Mouse (Mus musculus) ES-Bruce4 (cell line): Measurements from ENCODE around the gene Rab39. TPM values are rescaled to one million over a fixed set of nuclear protein-coding genes. Genes with fewer than 3 reads are reported as not detected.

ENCODE experiments used
- H3K27ac ChIP-seq: 2 replicates; pipeline ENCODE4 v1.5.1; 2012; ENCODE audit warnings: low read length, inconsistent platforms; ENCODE audit not compliant: insufficient read depth
- H3K27me3 ChIP-seq: 2 replicates; pipeline ENCODE4 v1.6.1; 2012; ENCODE audit warnings: mild to moderate bottlenecking, low read length, inconsistent platforms; ENCODE audit not compliant: control insufficient read depth, poor library complexity, insufficient read depth, severe bottlenecking
- H3K36me3 ChIP-seq: 2 replicates; pipeline ENCODE4 v1.6.1; 2012; ENCODE audit warnings: inconsistent platforms, mild to moderate bottlenecking, low read length, moderate library complexity; ENCODE audit not compliant: control insufficient read depth, poor library complexity, insufficient read depth, severe bottlenecking
- H3K4me1 ChIP-seq: one replicate; pipeline ENCODE4 v1.8.1; 2011; ENCODE audit warnings: low read length; ENCODE audit not compliant: control insufficient read depth, insufficient read depth
- H3K4me3 ChIP-seq: 2 replicates; pipeline ENCODE4 v1.5.1; 2011; ENCODE audit warnings: low read depth, mild to moderate bottlenecking, low read length
- H3K9ac ChIP-seq: 2 replicates; pipeline ENCODE4 v1.6.1; 2012; ENCODE audit warnings: low read depth, mild to moderate bottlenecking, inconsistent platforms; ENCODE audit not compliant: poor library complexity, severe bottlenecking
- H3K9me3 ChIP-seq: replicated peaks from 2 replicates; pipeline ENCODE4 v1.6.1; 2012; ENCODE audit warnings: mild to moderate bottlenecking, low read length, inconsistent platforms; ENCODE audit not compliant: control insufficient read depth, poor library complexity, insufficient read depth, severe bottlenecking
- CTCF ChIP-seq: IDR thresholded peaks from one replicate; pipeline ENCODE4 v1.8.1; 2011; ENCODE audit warnings: low read depth, low read length
- EP300 ChIP-seq: IDR thresholded peaks from 2 replicates; pipeline ENCODE4 v1.6.1; 2011; ENCODE audit warnings: low read depth, low read length; ENCODE audit not compliant: insufficient read depth
- POLR2A ChIP-seq: IDR thresholded peaks from one replicate; pipeline ENCODE4 v1.8.1; 2011; ENCODE audit warnings: low read length; ENCODE audit not compliant: insufficient read depth
- polyA plus RNA-seq: library from polyadenylated mRNA; stranded (reverse); fragments of >200 nt; gene quantifications from 2 replicates; pipeline ENCODE4 v1.2.4, GENCODE M21; 2011; ENCODE audit warnings: low read depth; ENCODE audit not compliant: missing spikeins, insufficient read depth, insufficient read length

Rab39 gene
- polyA plus RNA-seq, 1 experiment: 1.3 TPM

DNA sequence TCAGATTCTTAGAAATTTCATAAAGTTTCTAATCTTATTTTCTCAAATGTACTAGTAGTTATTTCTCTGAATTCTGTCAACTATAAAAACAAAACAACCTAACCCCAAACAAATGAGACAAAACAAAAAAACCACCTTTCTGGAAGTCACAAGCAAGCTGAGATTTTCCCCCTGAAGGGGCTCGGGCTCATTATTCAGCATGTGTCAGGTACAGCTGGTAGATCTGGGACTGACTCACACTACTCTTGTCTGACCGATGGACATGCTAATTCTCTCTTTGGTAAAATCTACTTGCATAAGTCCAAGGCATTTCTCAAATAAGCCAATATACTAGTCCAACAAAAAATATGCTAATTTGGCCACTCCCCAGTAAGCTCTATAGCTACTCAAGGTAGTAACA is 41.2 kb downstream of the Rab39 start:
- H3K9me3 ChIP-seq: no peaks in the 10 kb centered on the region
- no peaks in the 10 kb centered on the region for H3K4me1 ChIP-seq
- H3K4me3 ChIP-seq: no peak overlapping the region
- H3K9ac ChIP-seq: no peak overlapping the region
- TF ChIP-seq POLR2A (no peak), EP300 (no peak), CTCF (no peak)
- no peak overlapping the region for H3K27ac ChIP-seq
- H3K27me3 ChIP-seq: no peaks in the 10 kb centered on the region
- no peaks in the 10 kb centered on the region; the same call in 1 of the 2 replicates for H3K36me3 ChIP-seq

DNA sequence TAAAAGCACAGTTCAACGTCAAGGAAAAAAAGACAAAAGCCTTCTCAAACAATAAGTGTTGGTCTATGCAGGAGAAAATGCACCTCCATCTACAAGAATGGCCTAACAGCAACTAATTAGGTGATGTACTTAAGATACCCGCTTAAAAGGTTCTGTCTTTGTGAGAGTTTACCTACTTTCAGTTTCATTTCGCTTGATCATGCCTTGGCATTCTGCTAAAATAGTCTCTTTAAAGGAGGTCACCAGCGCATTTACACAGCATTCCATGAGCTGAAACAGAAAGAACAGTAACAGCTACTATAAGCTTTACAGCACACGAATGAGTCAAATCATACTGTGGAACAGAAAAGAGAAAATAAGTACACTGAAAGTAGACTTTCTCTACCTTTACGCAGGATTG is 71.2 kb downstream of the Rab39 start:
- H3K9ac ChIP-seq: no peak overlapping the region
- no peaks in the 10 kb centered on the region for H3K27me3 ChIP-seq
- H3K9me3 ChIP-seq: no peaks in the 10 kb centered on the region
- no peak overlapping the region for H3K27ac ChIP-seq
- no peaks in the 10 kb centered on the region for H3K4me1 ChIP-seq
- TF ChIP-seq CTCF (no peak), POLR2A (no peak), EP300 (no peak)
- H3K36me3 ChIP-seq: peaks cover 40% of the 10 kb centered on the region
- H3K4me3 ChIP-seq: no peak overlapping the region

Other genes with a start within 250 kb of the Rab39 start
- gene Atm, start 169.5 kb downstream of the Rab39 start, polyA plus RNA-seq: 43.5 and 43.9 TPM in 2 replicates
- 41.5 and 44.5 TPM in 2 replicates for gene Npat, start 169.2 kb downstream of the Rab39 start, polyA plus RNA-seq
- gene Acat1, start 95.8 kb downstream of the Rab39 start, polyA plus RNA-seq: 17.9 and 20.7 TPM in 2 replicates
- 69.9 and 76.9 TPM in 2 replicates for gene Cul5, start 36.2 kb downstream of the Rab39 start, polyA plus RNA-seq
- 52.8 and 53.7 TPM in 2 replicates for gene Slc35f2, start 65.3 kb upstream of the Rab39 start, polyA plus RNA-seq
- not detected in 2 replicates for gene Sln, start 143.9 kb upstream of the Rab39 start, polyA plus RNA-seq